Mouse (Mus musculus) hindbrain, embryonic 11.5 days (tissue): Measurements from ENCODE around the gene Prr5l. TPM values are rescaled to one million over a fixed set of nuclear protein-coding genes. Genes with fewer than 3 reads are reported as not detected.
A peak's percentile ranks its signal among the peaks of the same experiment; 100 is the strongest.

Experiments
- ATAC-seq: fragments of 200-750 bp; cut with Nextera tagmentation; 2 replicates; pipeline ENCODE4 v1.8.0; 2017; ENCODE audit warnings: mild to moderate bottlenecking, moderate TSS enrichment, moderate library complexity; ENCODE audit not compliant: low FRiP score
- DNase-seq: peaks from one replicate; pipeline ENCODE4 v3.0.0-alpha.2; 2015; ENCODE audit warnings: low spot score
- H3K27ac ChIP-seq: fragments of 300-500 bp; sonication (generic); 2 replicates; pipeline ENCODE4 v1.5.1; 2014; ENCODE audit warnings: mild to moderate bottlenecking, low read depth, low read length
- H3K27me3 ChIP-seq: fragments of 300-500 bp; sonication (generic); 2 replicates; pipeline ENCODE4 v1.6.1; 2014; ENCODE audit warnings: mild to moderate bottlenecking, low read length, moderate library complexity, mixed read lengths; ENCODE audit not compliant: control insufficient read depth, insufficient read depth
- H3K36me3 ChIP-seq: fragments of 300-500 bp; sonication (generic); 2 replicates; pipeline ENCODE4 v1.6.1; 2014; ENCODE audit warnings: mild to moderate bottlenecking, low read length, moderate library complexity, mixed read lengths; ENCODE audit not compliant: control insufficient read depth, insufficient read depth
- H3K4me1 ChIP-seq: fragments of 300-500 bp; sonication (generic); replicated peaks from 2 replicates; pipeline ENCODE4 v1.6.1; 2014; ENCODE audit warnings: low read length, mixed read lengths; ENCODE audit not compliant: control insufficient read depth, insufficient read depth
- H3K4me2 ChIP-seq: fragments of 300-500 bp; sonication (generic); replicated peaks from 2 replicates; pipeline ENCODE4 v1.6.1; 2014; ENCODE audit warnings: mild to moderate bottlenecking, low read depth, low read length
- H3K4me3 ChIP-seq: fragments of 300-500 bp; sonication (generic); 2 replicates; pipeline ENCODE4 v1.5.1; 2014; ENCODE audit warnings: low read depth, low read length
- H3K9ac ChIP-seq: fragments of 300-500 bp; sonication (generic); 2 replicates; pipeline ENCODE4 v1.6.1; 2014; ENCODE audit warnings: low read depth, low read length
- H3K9me3 ChIP-seq: fragments of 300-500 bp; sonication (generic); 2 replicates; pipeline ENCODE4 v1.6.1; 2016; ENCODE audit warnings: low read length; ENCODE audit not compliant: control insufficient read depth
- WGBS: fragments of 180-500 bp; shearing (Covaris S2); extraction: QIAGEN DNeasy Blood & Tissue Kit; methylation state at CpG from one replicate; pipeline ENCODE4 v1.1.7; 2014; 5-methylcytosine and 5-hydroxymethylcytosine counted together
- polyA plus RNA-seq: library from polyadenylated mRNA; unstranded; fragments of >200 nt; fragmentation: Nextera tagmentation; extraction: Ambion mirVana; gene quantifications from 2 replicates; pipeline ENCODE4 v1.2.1, GENCODE M21; 2014

The Prr5l gene
- polyA plus RNA-seq, 1 experiment from 2014 or later, result 13.2 TPM

GRCm38 (mm10) chr2:101828057-101828643 lies 54.7 kb downstream of the Prr5l start:
- Histone ChIP-seq H3K4me3 (no peak overlapping the region), H3K9ac (no peak overlapping the region), H3K4me2 (no peak overlapping the region), H3K27ac (no peak overlapping the region), H3K9me3 (no peaks in the 10 kb centered on the region), H3K27me3 (no peaks in the 10 kb centered on the region), H3K36me3 (no peaks in the 10 kb centered on the region), H3K4me1 (no peaks in the 10 kb centered on the region)
- WGBS, result 74% methylated on average over 5 of the region's 5 CpGs
- ATAC-seq (no peak), DNase-seq (peak; percentile 40)

- H3K9ac ChIP-seq, result no peak overlapping the region
- 38% methylated on average over 5 of the region's 5 CpGs for WGBS
- no peak overlapping the region for H3K27ac ChIP-seq
- H3K36me3 ChIP-seq, result no peaks in the 10 kb centered on the region
- no peak overlapping the region for H3K4me2 ChIP-seq
- no peaks in the 10 kb centered on the region for H3K4me1 ChIP-seq
- H3K4me3 ChIP-seq, result no peak overlapping the region
- no peaks in the 10 kb centered on the region for H3K9me3 ChIP-seq
- DNase-seq (no peak), ATAC-seq (no peak)
- H3K27me3 ChIP-seq, result no peaks in the 10 kb centered on the region
Observed at GRCm38 (mm10) chr2:101827626-101828025, 55.2 kb downstream of the Prr5l start.

GRCm38 (mm10) chr2:101826950-101827600 lies 55.8 kb downstream of the Prr5l start:
- Histone ChIP-seq H3K4me3 (no peak overlapping the region), H3K36me3 (no peaks in the 10 kb centered on the region), H3K9ac (no peak overlapping the region), H3K4me2 (no peak overlapping the region), H3K27me3 (no peaks in the 10 kb centered on the region), H3K9me3 (no peaks in the 10 kb centered on the region), H3K27ac (no peak overlapping the region), H3K4me1 (no peaks in the 10 kb centered on the region)
- DNase-seq (no peak), ATAC-seq (no peak)
- 83% methylated on average over 3 of the region's 3 CpGs for WGBS

- ATAC-seq (no peak), DNase-seq (no peak)
- no peak overlapping the region for H3K9ac ChIP-seq
- H3K9me3 ChIP-seq, result no peaks in the 10 kb centered on the region
- H3K27ac ChIP-seq, result no peak overlapping the region
- no peaks in the 10 kb centered on the region for H3K36me3 ChIP-seq
- H3K27me3 ChIP-seq, result no peaks in the 10 kb centered on the region
- H3K4me1 ChIP-seq, result no peaks in the 10 kb centered on the region
- no peak overlapping the region for H3K4me2 ChIP-seq
- 81% methylated on average over 2 of the region's 2 CpGs for WGBS
- H3K4me3 ChIP-seq, result no peak overlapping the region
Observed at GRCm38 (mm10) chr2:101826186-101826707, 56.6 kb downstream of the Prr5l start.

GRCm38 (mm10) chr2:101825226-101826120 lies 57.4 kb downstream of the Prr5l start:
- Histone ChIP-seq H3K4me3 (no peak overlapping the region), H3K27ac (no peak overlapping the region), H3K9me3 (no peaks in the 10 kb centered on the region), H3K36me3 (no peaks in the 10 kb centered on the region), H3K4me2 (no peak overlapping the region), H3K4me1 (no peaks in the 10 kb centered on the region), H3K27me3 (no peaks in the 10 kb centered on the region), H3K9ac (no peak overlapping the region)
- DNase-seq (no peak), ATAC-seq (no peak)
- 89% methylated on average over 9 of the region's 9 CpGs for WGBS

- Histone ChIP-seq H3K4me3 (no peak overlapping the region), H3K4me2 (no peak overlapping the region), H3K9me3 (no peaks in the 10 kb centered on the region), H3K27ac (no peak overlapping the region), H3K27me3 (no peaks in the 10 kb centered on the region), H3K9ac (no peak overlapping the region), H3K4me1 (no peaks in the 10 kb centered on the region), H3K36me3 (no peaks in the 10 kb centered on the region)
- DNase-seq (no peak), ATAC-seq (no peak)
- WGBS, result 59% methylated on average over 3 of the region's 4 CpGs
Observed at GRCm38 (mm10) chr2:101823821-101824220, 59.0 kb downstream of the Prr5l start.

GRCm38 (mm10) chr2:101822785-101823184 lies 60.0 kb downstream of the Prr5l start:
- Histone ChIP-seq H3K9me3 (no peaks in the 10 kb centered on the region), H3K27me3 (no peaks in the 10 kb centered on the region), H3K4me3 (no peak overlapping the region), H3K36me3 (no peaks in the 10 kb centered on the region), H3K4me1 (no peaks in the 10 kb centered on the region), H3K27ac (no peak overlapping the region), H3K9ac (no peak overlapping the region), H3K4me2 (no peak overlapping the region)
- DNase-seq (no peak), ATAC-seq (no peak)
- 80% methylated on average over 13 of the region's 13 CpGs for WGBS

GRCm38 (mm10) chr2:101820816-101821215 lies 62.0 kb downstream of the Prr5l start:
- Histone ChIP-seq H3K9ac (no peak overlapping the region), H3K36me3 (no peaks in the 10 kb centered on the region), H3K4me2 (no peak overlapping the region), H3K9me3 (no peaks in the 10 kb centered on the region), H3K4me3 (no peak overlapping the region), H3K27me3 (no peaks in the 10 kb centered on the region), H3K4me1 (no peaks in the 10 kb centered on the region), H3K27ac (no peak overlapping the region)
- DNase-seq (no peak), ATAC-seq (no peak)
- WGBS, result 88% methylated on average over 1 of the region's 1 CpGs
